ENCODE assay signal across 8 mouse cellular contexts in the genomic region with DNA sequence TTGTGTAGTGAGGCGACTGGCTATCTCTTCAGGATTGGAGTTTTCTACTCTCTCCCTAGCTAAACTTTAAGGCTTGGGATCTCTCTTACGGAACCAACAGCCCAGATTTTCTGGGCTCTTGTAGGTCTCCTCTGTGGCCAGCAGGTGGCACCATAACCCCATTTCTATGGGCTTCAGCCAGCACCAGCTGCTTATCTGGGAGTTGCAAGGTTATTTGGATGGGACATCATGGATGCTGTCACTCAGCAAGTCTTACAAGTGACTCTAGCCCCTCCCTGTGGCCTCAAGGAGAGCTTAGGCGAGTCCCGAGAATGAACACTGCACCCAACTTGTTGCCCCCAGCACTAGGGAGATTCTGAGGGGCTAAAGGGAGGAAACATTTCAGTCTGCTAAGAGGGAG. TPM values are rescaled to one million over a fixed set of nuclear protein-coding genes. Genes with fewer than 3 reads are reported as not detected.
DNase-seq lines count a peak whose midpoint lies in the region; ATAC-seq and TF ChIP-seq lines count a peak whose summit lies in the region.

No protein-coding gene starts in this region.

- H3K27me3 ChIP-seq in ES-Bruce4 (ENCODE audit: control insufficient read depth, insufficient read depth, low read length, poor library complexity, severe bottlenecking), result no peaks in the 10 kb centered on the region
- no peaks in the 10 kb centered on the region for H3K27me3 ChIP-seq in kidney, adult 2 months (replicated peaks; ENCODE audit: control insufficient read depth, insufficient read depth, low read length)

- no peak overlapping the region for H3K4me3 ChIP-seq in ES-Bruce4 (ENCODE audit: low read depth, low read length)
- no peak overlapping the region for H3K4me3 ChIP-seq in kidney, adult 2 months (ENCODE audit: insufficient read depth, low read depth, low read length)

- no peaks in the 10 kb centered on the region for H3K4me1 ChIP-seq in ES-Bruce4 (ENCODE audit: control insufficient read depth, insufficient read depth, low read length)
- no peaks in the 10 kb centered on the region for H3K4me1 ChIP-seq in kidney, adult 2 months (ENCODE audit: control insufficient read depth, insufficient read depth, low read length)

- no peaks in the 10 kb centered on the region for H3K9me3 ChIP-seq in ES-Bruce4 (replicated peaks; ENCODE audit: control insufficient read depth, insufficient read depth, low read length, poor library complexity, severe bottlenecking)

- no peak overlapping the region for H3K27ac ChIP-seq in ES-Bruce4 (ENCODE audit: insufficient read depth, low read length)
- no peak overlapping the region for H3K27ac ChIP-seq in kidney, adult 2 months (ENCODE audit: insufficient read depth, low read depth, low read length)

- peak; percentile 83 for TF ChIP-seq CTCF in ES-Bruce4 (IDR thresholded peaks at IDR 0.05; ENCODE audit: low read depth, low read length)
- peak; percentile 92 for TF ChIP-seq CTCF in kidney, adult 2 months (conservative IDR thresholded peaks at IDR 0.05; ENCODE audit: insufficient read depth, insufficient read length, low read depth, low read length)

- TF ChIP-seq EP300 in ES-Bruce4 (IDR thresholded peaks at IDR 0.05; ENCODE audit: insufficient read depth, low read depth, low read length), result no peak

- H3K9ac ChIP-seq in ES-Bruce4 (ENCODE audit: low read depth, poor library complexity, severe bottlenecking), result no peak overlapping the region

- peak; percentile 44 for DNase-seq in adrenal gland, adult 8-10 months
- DNase-seq in embryo, embryonic 10 days (ENCODE audit: low spot score), result peak; percentile 84
- DNase-seq in kidney, adult 2 months, result peak; percentile 60
- peak; percentile 22 to 45 for DNase-seq in lung, adult 18-20 months
- peak; percentile 17 for DNase-seq in ovary, postnatal 10 days (ENCODE audit: low spot score)
- peak; percentile 27 to 48 for DNase-seq in urinary bladder, postnatal 36 days (ENCODE audit: low spot score in 2 of 2)

- peak; percentile 52 for ATAC-seq in granulocyte monocyte progenitor cell, adult 5-6 weeks (replicated peaks; ENCODE audit: poor library complexity, severe bottlenecking)

- no peaks in the 10 kb centered on the region for H3K36me3 ChIP-seq in ES-Bruce4 (ENCODE audit: control insufficient read depth, insufficient read depth, low read length, poor library complexity, severe bottlenecking)
- H3K36me3 ChIP-seq in kidney, adult 2 months (ENCODE audit: control insufficient read depth, insufficient read depth, low read length), result no peaks in the 10 kb centered on the region

- no peak for TF ChIP-seq POLR2A in ES-Bruce4 (IDR thresholded peaks at IDR 0.05; ENCODE audit: insufficient read depth, low read length)
- TF ChIP-seq POLR2A in kidney, adult 2 months (IDR thresholded peaks at IDR 0.05; ENCODE audit: low read depth, low read length), result no peak

- WGBS in kidney, adult 2 months, result 0% methylated on average over 4 of the region's 4 CpGs

RNA-seq across cellular contexts. Expression of a gene that starts 4.4 kb away (rescaled TPM):
- polyA plus RNA-seq in ES-Bruce4 (2011; ENCODE audit: insufficient read depth, insufficient read length, low read depth, missing spikeins), result 1.0 and 1.5 TPM in 2 replicates
- 1 to 10 TPM; 1.1 to 2.7 (median 1.3) TPM for total RNA-seq in adrenal gland, adult 8-10 months (2022)
- total RNA-seq in granulocyte monocyte progenitor cell, adult 5-6 weeks (2014; fragmentation: Nextera tagmentation), result not detected in 2 replicates
- not detected in 2 replicates for total RNA-seq in granulocyte monocyte progenitor cell, adult 5-6 weeks (2017)
- polyA plus RNA-seq in kidney, adult 2 months (2012; rRNA removed), result 0.90 and 1.7 TPM in 2 replicates

Comparison
In these comparisons a context has a peak if more than half of its experiments do, and no peak if none do; other contexts are left out.
1. DNase-seq: peak in every context shown above with its lines; median percentile 84 in embryo, embryonic 10 days; 60 in kidney, adult 2 months; 44 in adrenal gland, adult 8-10 months; 38 in urinary bladder, postnatal 36 days; 34 in lung, adult 18-20 months; 17 in ovary, postnatal 10 days.